Comparison of ENCODE assay signal across 8 mouse cellular contexts in genomic region chr9:104269349-104269871, GRCm38 (mm10). TPM values are rescaled to one million over a fixed set of nuclear protein-coding genes. Genes with fewer than 3 reads are reported as not detected.
DNase-seq lines count a peak whose midpoint lies in the region; ATAC-seq and TF ChIP-seq lines count a peak whose summit lies in the region.

No protein-coding gene starts in this region.

- intact Hi-C loops in gastrocnemius, postnatal 14 days (cut with DNase I; ENCODE audit: low total_unique reads), result no loop called here

- peaks cover 4% of the 10 kb centered on the region; the same call in 1 of the 2 replicates for H3K4me1 ChIP-seq in midbrain, embryonic 10.5 days
- no peaks in the 10 kb centered on the region for H3K4me1 ChIP-seq in midbrain, postnatal 0 days (ENCODE audit: insufficient read depth, low read length)
- no peaks in the 10 kb centered on the region for H3K4me1 ChIP-seq in limb, embryonic 14.5 days (ENCODE audit: control insufficient read depth, insufficient read depth, low read length)

- no peak overlapping the region for H3K9ac ChIP-seq in midbrain, postnatal 0 days (replicated peaks; ENCODE audit: low read length, poor library complexity, severe bottlenecking)
- H3K9ac ChIP-seq in limb, embryonic 14.5 days (ENCODE audit: low read depth, low read length, severe bottlenecking), result no peak overlapping the region

- no peaks in the 10 kb centered on the region for H3K36me3 ChIP-seq in midbrain, embryonic 10.5 days
- H3K36me3 ChIP-seq in midbrain, postnatal 0 days (ENCODE audit: insufficient read depth, low read length), result no peaks in the 10 kb centered on the region
- no peaks in the 10 kb centered on the region for H3K36me3 ChIP-seq in limb, embryonic 14.5 days (ENCODE audit: control insufficient read depth, insufficient read depth, low read length)
- H3K36me3 ChIP-seq in splenic B cell, adult 2 months (ENCODE audit: control insufficient read depth, insufficient read depth, low read length, poor library complexity, severe bottlenecking), result no peaks in the 10 kb centered on the region

- H3K27ac ChIP-seq in midbrain, embryonic 10.5 days (replicated peaks), result peak overlapping the region; percentile 55
- no peak overlapping the region for H3K27ac ChIP-seq in midbrain, postnatal 0 days (ENCODE audit: low read depth, low read length)
- no peak overlapping the region for H3K27ac ChIP-seq in limb, embryonic 14.5 days (replicated peaks; ENCODE audit: low read depth, low read length)

- H3K4me2 ChIP-seq in midbrain, postnatal 0 days (ENCODE audit: low read depth, low read length, poor library complexity, severe bottlenecking), result no peak overlapping the region
- H3K4me2 ChIP-seq in limb, embryonic 14.5 days (replicated peaks; ENCODE audit: low read depth, low read length, severe bottlenecking), result no peak overlapping the region

- TF ChIP-seq CTCF in midbrain, postnatal 0 days (IDR thresholded peaks at IDR 0.05), result no peak

- no peak for TF ChIP-seq POLR2A in limb, embryonic 14.5 days (IDR thresholded peaks at IDR 0.05; ENCODE audit: borderline replicate concordance, extremely low read depth, insufficient read depth, insufficient read length)

- H3K9me3 ChIP-seq in midbrain, embryonic 10.5 days (replicated peaks), result no peaks in the 10 kb centered on the region
- H3K9me3 ChIP-seq in midbrain, postnatal 0 days (ENCODE audit: low read length), result no peaks in the 10 kb centered on the region
- H3K9me3 ChIP-seq in limb, embryonic 14.5 days (ENCODE audit: control insufficient read depth, low read length), result no peaks in the 10 kb centered on the region

- whole genome bisulfite sequencing in midbrain, embryonic 10.5 days, result 51% methylated on average over 10 of the region's 10 CpGs
- WGBS in midbrain, postnatal 0 days, result 29% methylated on average over 10 of the region's 10 CpGs
- 53% methylated on average over 10 of the region's 10 CpGs for WGBS in limb, embryonic 14.5 days

- no peak for DNase-seq in frontal cortex, postnatal 25 days (ENCODE audit: low spot score in 2 of 2)
- DNase-seq in midbrain, embryonic 10.5 days (ENCODE audit: low spot score), result peak; percentile 12
- DNase-seq in midbrain, postnatal 0 days (ENCODE audit: low spot score), result no peak
- DNase-seq in limb, embryonic 14.5 days (ENCODE audit: low spot score), result no peak
- peak; percentile 68 for DNase-seq in splenic B cell, adult 2 months (ENCODE audit: low read depth, low spot score)
- no peak for DNase-seq in ovary, postnatal 14 days (ENCODE audit: low spot score)
- no peak for DNase-seq in gastrocnemius, postnatal 14 days

- ATAC-seq in frontal cortex, adult (ENCODE audit: low TSS enrichment), result peak; percentile 80
- ATAC-seq in midbrain, postnatal 0 days (ENCODE audit: low FRiP score), result no peak
- ATAC-seq in limb, embryonic 14.5 days (ENCODE audit: low FRiP score, low read depth), result peak; percentile 55; the same call in 1 of the 2 replicates

- no peak overlapping the region for H3K4me3 ChIP-seq in midbrain, embryonic 10.5 days
- no peak overlapping the region for H3K4me3 ChIP-seq in midbrain, postnatal 0 days (ENCODE audit: low read depth, low read length)
- H3K4me3 ChIP-seq in limb, embryonic 14.5 days (replicated peaks; ENCODE audit: low read length), result no peak overlapping the region

- no peaks in the 10 kb centered on the region for H3K27me3 ChIP-seq in midbrain, embryonic 10.5 days (ENCODE audit: low read depth, poor library complexity, severe bottlenecking)
- H3K27me3 ChIP-seq in midbrain, postnatal 0 days (ENCODE audit: insufficient read depth, low read length), result no peaks in the 10 kb centered on the region
- H3K27me3 ChIP-seq in limb, embryonic 14.5 days (ENCODE audit: control insufficient read depth, insufficient read depth, low read length), result no peaks in the 10 kb centered on the region
- no peaks in the 10 kb centered on the region for H3K27me3 ChIP-seq in splenic B cell, adult 2 months (ENCODE audit: control insufficient read depth, insufficient read depth, low read length, poor library complexity, severe bottlenecking)

RNA-seq across cellular contexts. Expression of gene Dnajc13, which starts 6.7 kb away (rescaled TPM):
- polyA plus RNA-seq in midbrain, embryonic 10.5 days (2016; fragmentation: Nextera tagmentation; extraction: Ambion mirVana), result 15.9 and 18.7 TPM in 2 replicates
- total RNA-seq in midbrain, postnatal 0 days (2014; rRNA removed), result 74.2 and 76.4 TPM in 2 replicates
- polyA plus RNA-seq in midbrain, postnatal 0 days (2015; fragmentation: Nextera tagmentation; extraction: Ambion mirVana), result 11.2 and 16.7 TPM in 2 replicates
- polyA plus RNA-seq in limb, embryonic 14.5 days (2012; rRNA removed), result 64.3 TPM in 2 replicates
- polyA plus RNA-seq in limb, embryonic 14.5 days (2014; fragmentation: Nextera tagmentation; extraction: Ambion mirVana), result 30.2 and 34.9 TPM in 2 replicates
- 10 to 100 TPM; 19.2 to 24.1 TPM for total RNA-seq in gastrocnemius, postnatal 14 days (2021)

Comparison
In these comparisons a context has a peak if more than half of its experiments do, and no peak if none do; other contexts are left out.
1. DNase-seq: peak in midbrain, embryonic 10.5 days (single experiment) and splenic B cell, adult 2 months (single experiment); none in frontal cortex, postnatal 25 days (0 of 2), midbrain, postnatal 0 days (single experiment), limb, embryonic 14.5 days (single experiment), ovary, postnatal 14 days (single experiment) and gastrocnemius, postnatal 14 days (single experiment).